Mouse (Mus musculus) right cerebral cortex, postnatal 4 days (tissue): ENCODE measurements around the gene Gm15023.
"Not testable (repeated sequence)": the region's sequence is repeated elsewhere in the genome, so short reads cannot be mapped to it uniquely, and the experiment has no call there.

Experiments
- DNase-seq: peaks from one replicate; pipeline ENCODE4 v3.0.0-alpha.2; 2022

Gm15023 gene

DNA sequence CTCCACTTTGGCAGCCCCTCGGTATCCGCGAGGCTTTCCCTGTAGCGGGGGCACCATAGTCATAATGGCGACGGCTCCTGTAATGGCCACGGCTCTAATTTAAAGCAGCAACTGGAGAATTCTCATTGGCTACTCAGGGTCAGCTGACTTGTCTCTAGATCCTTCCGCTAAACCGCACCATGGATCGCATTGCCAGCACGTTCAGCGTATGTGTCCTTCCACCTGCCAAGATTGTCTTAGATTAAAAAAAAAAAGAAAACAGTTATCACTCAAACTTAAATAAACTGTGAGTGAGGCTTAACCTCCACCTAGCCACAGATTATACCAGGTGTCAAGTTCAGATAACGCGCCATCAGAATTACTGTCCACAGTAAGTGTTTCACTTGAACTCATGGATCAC, at the start of gene Gm15023:
TSS of gene Gm15023 (minus strand) at position 101 of the 400 bp plus-strand sequence.
- DNase-seq, result not testable (repeated sequence)

DNA sequence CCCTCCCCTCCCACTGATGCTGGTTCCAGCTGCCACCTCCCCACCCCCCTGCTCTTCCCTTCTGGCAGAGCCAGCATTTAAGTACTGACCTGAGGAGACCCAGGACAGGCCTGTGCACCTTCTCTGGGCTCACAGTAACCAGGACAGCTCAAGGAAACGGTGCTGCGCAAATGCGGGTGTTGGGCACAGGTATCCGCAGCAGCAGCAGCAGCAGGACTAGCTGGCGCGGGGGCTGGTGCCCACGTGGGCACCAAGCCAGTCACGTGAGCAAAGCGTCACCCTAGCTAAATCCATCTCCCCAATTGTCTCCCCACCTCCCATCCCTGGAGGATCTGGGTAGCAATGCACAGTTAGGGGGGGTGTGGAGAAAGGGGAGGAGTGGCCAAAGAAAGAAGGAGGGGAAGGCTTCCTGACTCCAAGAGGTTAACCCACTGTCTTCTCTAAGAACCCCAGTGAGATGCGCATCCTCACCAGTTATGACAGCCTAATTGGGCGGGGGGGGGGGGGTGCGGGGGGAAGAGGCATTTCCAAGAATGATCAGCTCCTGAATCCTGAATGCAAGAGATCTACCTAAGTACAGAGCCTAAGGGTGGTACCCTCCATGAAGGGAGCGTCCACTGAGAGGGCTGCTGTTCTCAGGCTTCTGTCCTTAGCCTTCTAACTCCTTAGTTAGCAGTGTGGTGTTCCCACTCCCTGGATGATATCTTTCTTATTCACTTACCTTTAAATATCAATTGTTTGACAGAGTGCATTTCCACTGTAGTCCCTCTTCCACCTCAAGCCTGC, 33.2 kb upstream of the Gm15023 start, which contains the start of gene Tceal6:
TSS of gene Tceal6 (minus strand) at position 252 of the 786 bp plus-strand sequence.
- peak; percentile 47 for DNase-seq

- peak; percentile 14 for DNase-seq
These were observed 32.5 kb upstream of the Gm15023 start for GRCm38 (mm10) chrX:135209773-135210435.

DNA sequence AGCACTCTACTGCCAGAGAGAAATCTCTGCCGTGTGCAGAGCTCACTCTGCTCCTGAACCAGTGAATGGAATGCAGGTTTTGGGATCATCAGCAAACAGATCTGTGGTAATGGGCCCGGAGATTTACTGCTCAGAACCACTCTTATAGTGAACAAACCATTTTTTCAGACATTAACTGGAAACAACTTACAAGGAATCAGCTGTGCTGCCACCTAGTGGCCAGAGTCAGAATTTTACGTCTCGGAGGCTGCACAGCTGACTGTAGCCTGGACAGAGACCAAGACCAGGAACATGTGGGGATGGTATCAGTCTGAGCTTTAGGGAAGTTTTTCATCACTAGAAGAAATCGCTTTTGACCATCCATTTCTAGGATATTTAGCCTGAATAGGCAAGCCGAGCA, 12.5 kb upstream of the Gm15023 start:
- DNase-seq, result not testable (repeated sequence)

GRCm38 (mm10) chrX:135188661-135189060, 11.2 kb upstream of the Gm15023 start:
- not testable (repeated sequence) for DNase-seq
